Mouse (Mus musculus): Measurements from ENCODE around the gene Vmn2r89. TPM values are rescaled to one million over a fixed set of nuclear protein-coding genes. Genes with fewer than 3 reads are reported as not detected.

The Vmn2r89 gene
- polyA plus RNA-seq (2015; fragmentation: Illumina TruSeq; extraction: RNeasy Lipid Tissue Mini Kit (QIAGEN cat#74804); ENCODE audit: insufficient read depth, low read depth, low replicate concordance): not detected

DNA sequence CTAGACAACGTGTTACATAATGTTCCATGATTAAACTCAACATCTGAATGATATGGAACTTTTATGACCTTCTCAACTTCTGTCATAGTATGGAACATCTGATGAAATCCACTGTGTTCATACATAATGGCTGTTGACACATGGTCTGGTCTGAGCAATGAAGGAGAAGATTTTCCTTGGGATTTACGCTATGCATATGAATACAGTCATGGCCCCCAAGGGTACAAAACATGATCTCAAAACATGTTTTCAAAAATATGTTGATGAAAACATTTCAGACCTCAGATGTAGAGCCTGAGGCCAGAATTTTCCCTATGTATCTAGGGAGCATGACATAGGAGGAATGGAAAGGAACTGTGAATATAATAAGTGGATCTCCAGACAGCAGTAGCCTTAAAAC lies at the start of gene Vmn2r89:
Vmn2r89 (plus strand) TSS at position 301 of the 400 bp plus-strand sequence.

DNA sequence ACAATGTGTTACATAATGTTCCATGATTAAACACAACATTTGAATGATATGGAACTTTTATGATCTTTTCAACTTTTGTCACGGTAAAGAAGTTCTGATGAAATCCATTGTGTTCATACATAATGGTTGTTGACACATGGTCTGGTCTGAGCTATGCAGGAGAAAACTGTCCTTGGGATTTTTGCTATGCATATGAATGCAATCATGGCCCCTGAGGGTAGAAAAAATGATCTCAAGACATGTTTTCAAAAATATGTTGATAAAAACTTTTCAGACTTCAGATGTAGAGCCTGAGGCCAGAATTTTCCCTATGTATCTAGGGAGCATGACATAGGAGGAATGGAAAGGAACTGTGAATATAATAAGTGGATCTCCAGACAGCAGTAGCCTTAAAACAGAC lies 41.1 kb upstream of the Vmn2r89 start, which contains the start of gene Vmn2r88:
Vmn2r88 (plus strand) TSS at position 301 of the 400 bp plus-strand sequence.

Other genes starting within 250 kb of the Vmn2r89 start
- not detected for gene Ear14, start 248.5 kb upstream of the Vmn2r89 start, polyA plus RNA-seq (2015; fragmentation: Illumina TruSeq; extraction: RNeasy Lipid Tissue Mini Kit (QIAGEN cat#74804); ENCODE audit: insufficient read depth, low read depth, low replicate concordance)
- not detected for gene Rnase2a, start 195.7 kb upstream of the Vmn2r89 start, polyA plus RNA-seq (2015; fragmentation: Illumina TruSeq; extraction: RNeasy Lipid Tissue Mini Kit (QIAGEN cat#74804); ENCODE audit: insufficient read depth, low read depth, low replicate concordance)
- gene Gm7247, start 90.1 kb upstream of the Vmn2r89 start, polyA plus RNA-seq (2015; fragmentation: Illumina TruSeq; extraction: RNeasy Lipid Tissue Mini Kit (QIAGEN cat#74804); ENCODE audit: insufficient read depth, low read depth, low replicate concordance): not detected
- not detected for gene Vmn2r88, start 41.0 kb upstream of the Vmn2r89 start, polyA plus RNA-seq (2015; fragmentation: Illumina TruSeq; extraction: RNeasy Lipid Tissue Mini Kit (QIAGEN cat#74804); ENCODE audit: insufficient read depth, low read depth, low replicate concordance)
- not detected for gene Gm5622, start 100.9 kb downstream of the Vmn2r89 start, polyA plus RNA-seq (2015; fragmentation: Illumina TruSeq; extraction: RNeasy Lipid Tissue Mini Kit (QIAGEN cat#74804); ENCODE audit: insufficient read depth, low read depth, low replicate concordance)
- gene Gm17175, start 122.2 kb downstream of the Vmn2r89 start, polyA plus RNA-seq (2015; fragmentation: Illumina TruSeq; extraction: RNeasy Lipid Tissue Mini Kit (QIAGEN cat#74804); ENCODE audit: insufficient read depth, low read depth, low replicate concordance): not detected
- gene Gm17174, start 140.3 kb downstream of the Vmn2r89 start, polyA plus RNA-seq (2015; fragmentation: Illumina TruSeq; extraction: RNeasy Lipid Tissue Mini Kit (QIAGEN cat#74804); ENCODE audit: insufficient read depth, low read depth, low replicate concordance): not detected
- not detected for gene Gm17078, start 159.5 kb downstream of the Vmn2r89 start, polyA plus RNA-seq (2015; fragmentation: Illumina TruSeq; extraction: RNeasy Lipid Tissue Mini Kit (QIAGEN cat#74804); ENCODE audit: insufficient read depth, low read depth, low replicate concordance)
- gene Gm4181, start 183.8 kb downstream of the Vmn2r89 start, polyA plus RNA-seq (2015; fragmentation: Illumina TruSeq; extraction: RNeasy Lipid Tissue Mini Kit (QIAGEN cat#74804); ENCODE audit: insufficient read depth, low read depth, low replicate concordance): not detected
- gene Gm17079, start 243.6 kb downstream of the Vmn2r89 start, polyA plus RNA-seq (2015; fragmentation: Illumina TruSeq; extraction: RNeasy Lipid Tissue Mini Kit (QIAGEN cat#74804); ENCODE audit: insufficient read depth, low read depth, low replicate concordance): not detected